Mouse (Mus musculus) ovary, postnatal 36 days (tissue): ENCODE data around the gene Pgls.
A peak's percentile ranks its signal among the peaks of the same experiment; 100 is the strongest.

Source experiments
- DNase-seq: peaks from one replicate; pipeline ENCODE4 v3.0.0; 2022; ENCODE audit warnings: low spot score, mixed read lengths

Gene Pgls

GRCm38 (mm10) chr8:71598375-71598774, 6.4 kb downstream of the Pgls start:
- no peak for DNase-seq

GRCm38 (mm10) chr8:71598841-71599240, 6.9 kb downstream of the Pgls start:
- DNase-seq, result no peak

GRCm38 (mm10) chr8:71601939-71602665, 10.1 kb downstream of the Pgls start:
- no peak for DNase-seq

GRCm38 (mm10) chr8:71602666-71603334, 10.8 kb downstream of the Pgls start:
- peak; percentile 66 for DNase-seq

- no peak for DNase-seq
Observed at GRCm38 (mm10) chr8:71604021-71604420, 12.0 kb downstream of the Pgls start.

- DNase-seq, result peak; percentile 92
Observed at GRCm38 (mm10) chr8:71610822-71611651, 19.1 kb downstream of the Pgls start, which contains the start of gene Colgalt1. Colgalt1 (plus strand) TSS chr8:71610998.

GRCm38 (mm10) chr8:71612141-71612540, 20.2 kb downstream of the Pgls start:
- no peak for DNase-seq

GRCm38 (mm10) chr8:71613418-71613817, 21.4 kb downstream of the Pgls start:
- no peak for DNase-seq

- no peak for DNase-seq
Observed at GRCm38 (mm10) chr8:71619786-71620185, 27.8 kb downstream of the Pgls start.

- DNase-seq, result no peak
Observed at GRCm38 (mm10) chr8:71625088-71625487, 33.1 kb downstream of the Pgls start.

GRCm38 (mm10) chr8:71626753-71627152, 34.8 kb downstream of the Pgls start:
- DNase-seq, result no peak

- DNase-seq, result no peak
Observed at GRCm38 (mm10) chr8:71627265-71628099, 35.5 kb downstream of the Pgls start.

GRCm38 (mm10) chr8:71628396-71629095, 36.6 kb downstream of the Pgls start:
- DNase-seq, result no peak

- DNase-seq, result peak; percentile 95
Observed at GRCm38 (mm10) chr8:71629096-71629697, 37.2 kb downstream of the Pgls start.

GRCm38 (mm10) chr8:71629781-71630212, 37.8 kb downstream of the Pgls start:
- peak; percentile 61 for DNase-seq

- DNase-seq, result no peak
Observed at GRCm38 (mm10) chr8:71630761-71631160, 38.8 kb downstream of the Pgls start.

- no peak for DNase-seq
Observed at GRCm38 (mm10) chr8:71631897-71632296, 39.9 kb downstream of the Pgls start.

- DNase-seq, result peak; percentile 61
Observed at GRCm38 (mm10) chr8:71633164-71633563, 41.2 kb downstream of the Pgls start.

- DNase-seq, result peak; percentile 52
Observed at GRCm38 (mm10) chr8:71633981-71634667, 42.1 kb downstream of the Pgls start.
